Mouse (Mus musculus) bone marrow, adult 2 months (tissue): Measurements from ENCODE around the gene Casc3.

Experiments
- CTCF ChIP-seq: fragments of 200-500 bp; IDR thresholded peaks from 2 replicates; pipeline ENCODE4 v1.5.1; 2011; ENCODE audit warnings: low read length, control low read depth; ENCODE audit not compliant: control insufficient read depth, insufficient read depth
- POLR2A ChIP-seq: fragments of 200-500 bp; IDR thresholded peaks from 2 replicates; pipeline ENCODE4 v1.6.1; 2011; ENCODE audit warnings: low read depth, mild to moderate bottlenecking, control low read depth, low read length, borderline replicate concordance; ENCODE audit not compliant: control insufficient read depth

- TF ChIP-seq CTCF (no peak), POLR2A (no peak)
Observed at GRCm38 (mm10) chr11:98872040-98872439, 67.3 kb downstream of the Casc3 start.
